Mouse (Mus musculus) colon, adult 2 months (tissue): Measurements from ENCODE around the gene Nt5c3b. TPM values are rescaled to one million over a fixed set of nuclear protein-coding genes. Genes with fewer than 3 reads are reported as not detected.

Experiments
- polyA plus RNA-seq: library from polyadenylated mRNA; depleted of rRNA; stranded (reverse); fragments of >200 nt; gene quantifications from 2 replicates; pipeline ENCODE4 v1.2.3, GENCODE M21; 2012; rRNA removed

The Nt5c3b gene
- polyA plus RNA-seq = 17.8 and 21.2 TPM in 2 replicates

DNA sequence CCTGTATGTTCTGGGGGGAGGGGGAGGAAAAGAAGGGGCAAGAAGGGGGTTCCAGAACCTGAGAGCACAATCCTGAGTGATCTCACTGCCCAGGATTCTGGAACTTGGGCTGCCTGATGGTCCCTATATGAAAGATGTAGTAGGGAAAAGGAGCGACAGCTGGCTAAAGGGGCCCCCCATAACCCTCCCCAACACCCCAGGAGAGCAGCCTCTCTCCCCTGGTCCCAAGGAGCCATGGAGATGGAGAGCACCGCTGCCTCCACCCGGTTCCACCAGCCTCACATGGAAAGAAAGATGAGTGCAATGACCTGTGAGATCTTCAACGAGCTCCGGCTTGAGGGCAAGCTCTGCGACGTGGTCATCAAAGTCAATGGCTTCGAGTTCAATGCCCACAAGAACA, at the start of gene Nt5c3b, which contains the start of gene Klhl10:
Nt5c3b (minus strand) TSS at position 12 of the 400 bp plus-strand sequence.
Klhl10 (plus strand) TSS at position 121 of the 400 bp plus-strand sequence.

DNA sequence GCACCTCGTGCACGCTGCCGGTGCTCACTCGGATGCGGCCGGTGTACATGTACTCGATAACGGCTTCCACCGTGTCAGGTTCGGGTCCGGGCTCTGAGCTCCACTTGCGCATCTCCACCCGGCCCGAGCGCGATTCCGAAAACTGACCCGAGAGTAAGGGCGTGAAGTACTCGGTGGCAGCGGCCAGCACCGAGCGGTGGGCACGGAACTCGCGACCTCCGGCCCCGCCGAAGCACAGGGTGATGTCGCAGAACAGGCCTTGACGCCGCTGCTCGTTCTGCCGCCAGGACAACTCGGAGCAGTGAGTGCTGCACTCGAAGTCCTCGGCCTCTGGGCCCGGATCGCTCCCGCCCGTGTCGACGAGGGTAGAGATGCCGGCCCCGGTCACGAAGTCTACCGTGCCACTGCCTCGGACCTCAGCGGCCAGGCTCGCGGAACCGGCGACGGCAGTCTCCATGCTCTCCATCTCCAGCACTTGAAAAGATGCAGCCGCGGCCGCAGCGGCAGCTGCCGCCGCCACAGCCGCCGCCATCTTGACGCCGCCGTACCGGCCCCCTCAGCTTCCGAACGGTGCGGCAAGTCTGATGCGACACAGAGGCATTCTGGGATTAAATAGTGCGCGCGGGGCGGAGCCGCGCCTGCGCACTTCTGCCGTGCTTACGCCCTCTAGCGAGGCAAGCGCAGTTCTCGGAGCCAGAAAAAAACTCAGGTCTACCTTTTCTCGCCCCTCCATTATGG, 30.8 kb upstream of the Nt5c3b start, which contains the start of gene Klhl11:
Klhl11 (minus strand) TSS at position 545 of the 738 bp plus-strand sequence.

DNA sequence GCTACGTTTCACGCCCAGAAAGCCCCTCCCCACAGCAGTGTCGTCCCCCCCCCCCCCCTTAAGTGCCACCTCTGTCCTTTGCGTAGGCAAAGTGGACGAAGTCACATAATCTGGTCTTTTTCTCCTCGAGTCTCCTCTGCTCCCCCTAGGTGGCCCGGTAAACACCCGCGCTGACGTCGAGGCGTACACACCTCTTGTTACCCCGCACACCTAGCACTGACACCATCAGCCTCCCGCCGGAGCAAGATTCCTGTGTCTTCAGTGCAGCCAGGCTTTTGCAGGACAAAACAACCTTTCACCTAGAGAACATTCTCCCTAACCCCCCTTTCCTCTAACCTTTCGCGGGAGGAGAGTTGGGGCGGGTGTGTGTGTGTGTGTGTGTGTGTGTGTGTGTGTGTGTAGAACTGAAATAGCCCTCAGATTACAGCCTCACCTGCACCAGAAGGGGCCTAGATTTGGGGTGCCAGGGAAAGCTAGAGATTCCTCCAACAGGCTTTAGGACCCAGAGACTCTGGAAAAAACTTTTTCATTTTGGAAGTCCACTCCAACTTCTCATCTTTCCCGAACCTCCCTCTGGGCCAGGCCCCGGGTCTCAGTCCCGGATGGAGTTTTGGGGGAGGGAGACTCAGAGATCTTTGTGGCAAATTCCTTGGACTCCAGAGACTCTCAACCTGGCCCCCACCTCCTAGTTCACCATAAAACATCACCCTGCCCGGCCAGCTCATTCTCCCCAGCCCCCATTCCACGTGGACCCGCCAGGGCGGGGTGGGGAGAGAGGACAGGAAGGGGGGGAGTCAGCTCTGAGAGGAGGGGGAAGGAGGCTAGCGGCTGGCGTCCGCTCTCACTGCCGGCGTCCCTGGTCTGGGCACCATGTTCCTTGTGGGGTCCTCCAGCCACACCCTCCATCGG, 26.4 kb downstream of the Nt5c3b start, which contains the start of gene Fkbp10:
Fkbp10 (plus strand) TSS at position 784 of the 909 bp plus-strand sequence.

GRCm38 (mm10) chr11:100414021-100414913, 27.3 kb downstream of the Nt5c3b start, which contains the start of gene P3h4:
Gene P3h4, minus strand, starts transcription at chr11:100414836.

DNA sequence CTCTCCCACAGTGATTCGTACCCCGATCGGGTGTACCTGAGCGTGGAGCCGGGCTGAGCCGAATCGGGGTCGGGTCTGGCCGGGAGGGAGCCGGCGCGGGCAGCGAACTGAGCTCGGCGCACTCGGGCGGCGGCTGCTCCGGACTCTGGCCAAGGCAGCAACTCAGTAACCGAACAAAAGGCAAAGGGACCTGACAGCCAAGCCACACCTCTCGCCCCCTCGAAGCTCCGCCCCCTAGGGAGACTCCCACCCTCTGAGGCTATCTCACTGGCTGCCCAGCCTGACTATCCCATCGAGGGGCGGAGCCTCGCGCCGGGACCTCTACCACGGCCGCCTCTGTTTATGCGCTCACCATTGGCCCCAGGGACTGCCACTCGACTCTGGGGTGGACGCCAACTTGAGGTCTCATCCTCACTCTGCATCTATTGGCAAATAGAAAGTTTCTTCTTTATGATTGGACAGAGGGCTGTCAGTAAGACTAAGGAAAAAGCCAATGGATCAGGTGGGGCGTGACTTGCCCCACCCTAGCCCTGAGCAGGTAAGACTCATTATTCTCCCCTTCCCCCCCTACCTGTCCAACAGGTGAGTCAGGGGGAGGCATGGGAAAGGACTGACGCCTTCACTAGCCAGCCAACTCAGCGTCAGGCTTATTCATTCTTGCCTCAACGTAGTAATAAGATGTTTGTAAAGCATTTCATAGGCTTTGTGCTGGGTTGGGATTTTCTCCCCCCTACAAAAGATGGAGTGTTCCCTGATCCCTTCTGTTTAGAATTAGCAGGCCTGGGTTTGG, 43.8 kb downstream of the Nt5c3b start, which contains the start of gene Jup:
Jup (minus strand) TSS at position 164 of the 790 bp plus-strand sequence.

Other genes starting within 250 kb of the Nt5c3b start
- not detected in 2 replicates for gene Krt9, start 248.6 kb downstream of the Nt5c3b start, polyA plus RNA-seq
- 1.2 and 1.8 TPM in 2 replicates for gene Krt14, start 234.3 kb downstream of the Nt5c3b start, polyA plus RNA-seq
- gene Krt16, start 192.9 kb downstream of the Nt5c3b start, polyA plus RNA-seq = 0.43 TPM in 1 of 2 replicates, not detected in the other
- gene Krt17, start 180.8 kb downstream of the Nt5c3b start, polyA plus RNA-seq = 15.9 and 16.8 TPM in 2 replicates
- gene Krt42, start 171.9 kb downstream of the Nt5c3b start, polyA plus RNA-seq = 0.14 TPM in 1 of 2 replicates, not detected in the other
- 95.0 and 110 TPM in 2 replicates for gene Eif1, start 121.9 kb downstream of the Nt5c3b start, polyA plus RNA-seq
- gene Gast, start 107.4 kb downstream of the Nt5c3b start, polyA plus RNA-seq = not detected in 2 replicates
- gene Hap1, start 85.7 kb downstream of the Nt5c3b start, polyA plus RNA-seq = 5.7 and 5.8 TPM in 2 replicates
- 522 and 536 TPM in 2 replicates for gene Jup, start 44.0 kb downstream of the Nt5c3b start, polyA plus RNA-seq
- gene P3h4, start 27.0 kb downstream of the Nt5c3b start, polyA plus RNA-seq = 27.1 and 30.5 TPM in 2 replicates
- gene Fkbp10, start 26.1 kb downstream of the Nt5c3b start, polyA plus RNA-seq = 30.2 and 37.3 TPM in 2 replicates
- gene Klhl10, start 109 bp upstream of the Nt5c3b start, polyA plus RNA-seq = 0.10 and 0.23 TPM in 2 replicates
- gene Klhl11, start 30.9 kb upstream of the Nt5c3b start, polyA plus RNA-seq = 2.7 and 3.9 TPM in 2 replicates
- gene Acly, start 86.2 kb upstream of the Nt5c3b start, polyA plus RNA-seq = 144 and 146 TPM in 2 replicates
- 0.30 and 0.68 TPM in 2 replicates for gene Ttc25, start 103.8 kb upstream of the Nt5c3b start, polyA plus RNA-seq
- 31.3 and 31.6 TPM in 2 replicates for gene Cnp, start 133.1 kb upstream of the Nt5c3b start, polyA plus RNA-seq
- 111 and 127 TPM in 2 replicates for gene Nkiras2, start 177.4 kb upstream of the Nt5c3b start, polyA plus RNA-seq
- gene Dnajc7, start 178.4 kb upstream of the Nt5c3b start, polyA plus RNA-seq = 19.3 and 23.7 TPM in 2 replicates